Mouse (Mus musculus): ENCODE data around the gene Jtb. TPM values are rescaled to one million over a fixed set of nuclear protein-coding genes. Genes with fewer than 3 reads are reported as not detected.

Gene Jtb
- polyA plus RNA-seq, 1 experiment from 2014 or later: 124 TPM

- H3K36me3 ChIP-seq (ENCODE audit: control insufficient read depth, insufficient read depth, low read length): peaks cover 47% of the 10 kb centered on the region
- ATAC-seq (no peak), DNase-seq (ENCODE audit: low spot score) (no peak)
- H3K9ac ChIP-seq (ENCODE audit: low read length): no peak overlapping the region
- H3K4me2 ChIP-seq (ENCODE audit: low read length): no peak overlapping the region
- no peaks in the 10 kb centered on the region for H3K27me3 ChIP-seq (replicated peaks; ENCODE audit: control insufficient read depth, insufficient read depth, low read length)
- no peak overlapping the region for H3K27ac ChIP-seq (ENCODE audit: low read depth, low read length)
- no peaks in the 10 kb centered on the region for H3K9me3 ChIP-seq (replicated peaks; ENCODE audit: control insufficient read depth, low read length)
- WGBS: 96% methylated on average over 22 of the region's 22 CpGs
- no peak overlapping the region for H3K4me3 ChIP-seq (ENCODE audit: low read depth, low read length)
- H3K4me1 ChIP-seq (ENCODE audit: control insufficient read depth, insufficient read depth, low read length): no peaks in the 10 kb centered on the region
Observed at GRCm38 (mm10) chr3:90273855-90274254, 42.5 kb downstream of the Jtb start.

- ATAC-seq: no peak
- DNase-seq (ENCODE audit: low spot score): no peak
- H3K4me2 ChIP-seq (ENCODE audit: low read length): no peak overlapping the region
- no peak overlapping the region for H3K27ac ChIP-seq (ENCODE audit: low read depth, low read length)
- H3K4me3 ChIP-seq (ENCODE audit: low read depth, low read length): no peak overlapping the region
- H3K9me3 ChIP-seq (replicated peaks; ENCODE audit: control insufficient read depth, low read length): no peaks in the 10 kb centered on the region
- H3K4me1 ChIP-seq (ENCODE audit: control insufficient read depth, insufficient read depth, low read length): no peaks in the 10 kb centered on the region
- no peaks in the 10 kb centered on the region for H3K27me3 ChIP-seq (replicated peaks; ENCODE audit: control insufficient read depth, insufficient read depth, low read length)
- no peak overlapping the region for H3K9ac ChIP-seq (ENCODE audit: low read length)
- peaks cover 56% of the 10 kb centered on the region for H3K36me3 ChIP-seq (ENCODE audit: control insufficient read depth, insufficient read depth, low read length)
- WGBS: 92% methylated on average over 11 of the region's 11 CpGs
Observed at GRCm38 (mm10) chr3:90275286-90275685, 43.9 kb downstream of the Jtb start.

- DNase-seq (ENCODE audit: low spot score) (no peak), ATAC-seq (no peak)
- H3K4me2 ChIP-seq (ENCODE audit: low read length): no peak overlapping the region
- H3K9me3 ChIP-seq (replicated peaks; ENCODE audit: control insufficient read depth, low read length): no peaks in the 10 kb centered on the region
- H3K36me3 ChIP-seq (ENCODE audit: control insufficient read depth, insufficient read depth, low read length): peaks cover 56% of the 10 kb centered on the region
- 49% methylated on average over 15 of the region's 16 CpGs for WGBS
- H3K9ac ChIP-seq (ENCODE audit: low read length): no peak overlapping the region
- no peaks in the 10 kb centered on the region for H3K27me3 ChIP-seq (replicated peaks; ENCODE audit: control insufficient read depth, insufficient read depth, low read length)
- no peaks in the 10 kb centered on the region for H3K4me1 ChIP-seq (ENCODE audit: control insufficient read depth, insufficient read depth, low read length)
- H3K4me3 ChIP-seq (ENCODE audit: low read depth, low read length): no peak overlapping the region
- no peak overlapping the region for H3K27ac ChIP-seq (ENCODE audit: low read depth, low read length)
Observed at GRCm38 (mm10) chr3:90276858-90277257, 45.5 kb downstream of the Jtb start.

GRCm38 (mm10) chr3:90277793-90278192 is 46.4 kb downstream of the Jtb start:
- no peaks in the 10 kb centered on the region for H3K9me3 ChIP-seq (replicated peaks; ENCODE audit: control insufficient read depth, low read length)
- H3K27me3 ChIP-seq (replicated peaks; ENCODE audit: control insufficient read depth, insufficient read depth, low read length): no peaks in the 10 kb centered on the region
- H3K36me3 ChIP-seq (ENCODE audit: control insufficient read depth, insufficient read depth, low read length): peaks cover 49% of the 10 kb centered on the region
- no peak overlapping the region for H3K27ac ChIP-seq (ENCODE audit: low read depth, low read length)
- no peak for DNase-seq (ENCODE audit: low spot score)
- no peak for ATAC-seq
- WGBS: 91% methylated on average over 9 of the region's 9 CpGs
- no peak overlapping the region for H3K4me3 ChIP-seq (ENCODE audit: low read depth, low read length)
- no peak overlapping the region for H3K4me2 ChIP-seq (ENCODE audit: low read length)
- H3K9ac ChIP-seq (ENCODE audit: low read length): no peak overlapping the region
- no peaks in the 10 kb centered on the region for H3K4me1 ChIP-seq (ENCODE audit: control insufficient read depth, insufficient read depth, low read length)

GRCm38 (mm10) chr3:90278211-90278610 is 46.8 kb downstream of the Jtb start:
- 93% methylated on average over 10 of the region's 10 CpGs for WGBS
- Histone ChIP-seq H3K27ac (ENCODE audit: low read depth, low read length) (no peak overlapping the region), H3K9me3 (replicated peaks; ENCODE audit: control insufficient read depth, low read length) (no peaks in the 10 kb centered on the region), H3K27me3 (replicated peaks; ENCODE audit: control insufficient read depth, insufficient read depth, low read length) (no peaks in the 10 kb centered on the region), H3K9ac (ENCODE audit: low read length) (no peak overlapping the region), H3K4me1 (ENCODE audit: control insufficient read depth, insufficient read depth, low read length) (no peaks in the 10 kb centered on the region), H3K4me2 (ENCODE audit: low read length) (no peak overlapping the region), H3K36me3 (ENCODE audit: control insufficient read depth, insufficient read depth, low read length) (peaks cover 45% of the 10 kb centered on the region), H3K4me3 (ENCODE audit: low read depth, low read length) (no peak overlapping the region)
- ATAC-seq (no peak), DNase-seq (ENCODE audit: low spot score) (no peak)

DNA sequence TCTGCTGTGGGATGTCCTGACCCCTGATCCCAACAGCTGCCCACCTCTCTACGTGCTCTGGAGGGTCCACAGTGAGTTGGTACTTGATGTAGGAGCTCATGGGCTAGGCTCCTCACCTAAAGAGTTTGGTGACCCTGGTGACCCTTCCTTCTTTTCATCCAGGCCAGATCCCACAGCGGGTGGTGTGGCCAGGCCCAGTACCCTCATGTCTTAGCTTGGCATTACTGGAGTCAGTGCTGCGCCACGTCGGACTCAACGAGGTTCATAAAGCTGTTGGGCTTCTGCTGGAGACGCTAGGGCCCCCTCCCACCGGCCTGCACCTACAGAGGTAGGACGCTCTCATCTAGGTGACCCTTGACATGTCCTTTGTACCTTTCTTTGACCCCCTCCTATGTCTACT is 47.8 kb downstream of the Jtb start:
- Histone ChIP-seq H3K9ac (ENCODE audit: low read length) (no peak overlapping the region), H3K27ac (ENCODE audit: low read depth, low read length) (no peak overlapping the region), H3K4me1 (ENCODE audit: control insufficient read depth, insufficient read depth, low read length) (no peaks in the 10 kb centered on the region), H3K4me2 (ENCODE audit: low read length) (no peak overlapping the region), H3K9me3 (replicated peaks; ENCODE audit: control insufficient read depth, low read length) (no peaks in the 10 kb centered on the region), H3K4me3 (ENCODE audit: low read depth, low read length) (no peak overlapping the region), H3K27me3 (replicated peaks; ENCODE audit: control insufficient read depth, insufficient read depth, low read length) (no peaks in the 10 kb centered on the region), H3K36me3 (ENCODE audit: control insufficient read depth, insufficient read depth, low read length) (peaks cover 39% of the 10 kb centered on the region)
- DNase-seq (ENCODE audit: low spot score) (no peak), ATAC-seq (no peak)
- 95% methylated on average over 9 of the region's 9 CpGs for WGBS

- Histone ChIP-seq H3K27me3 (replicated peaks; ENCODE audit: control insufficient read depth, insufficient read depth, low read length) (no peaks in the 10 kb centered on the region), H3K36me3 (ENCODE audit: control insufficient read depth, insufficient read depth, low read length) (peaks cover 37% of the 10 kb centered on the region), H3K9ac (ENCODE audit: low read length) (no peak overlapping the region), H3K9me3 (replicated peaks; ENCODE audit: control insufficient read depth, low read length) (no peaks in the 10 kb centered on the region), H3K4me1 (ENCODE audit: control insufficient read depth, insufficient read depth, low read length) (no peaks in the 10 kb centered on the region), H3K4me3 (ENCODE audit: low read depth, low read length) (no peak overlapping the region), H3K4me2 (ENCODE audit: low read length) (no peak overlapping the region), H3K27ac (ENCODE audit: low read depth, low read length) (no peak overlapping the region)
- 95% methylated on average over 7 of the region's 7 CpGs for WGBS
- DNase-seq (ENCODE audit: low spot score) (no peak), ATAC-seq (no peak)
Observed at GRCm38 (mm10) chr3:90279743-90280142, 48.3 kb downstream of the Jtb start.

DNA sequence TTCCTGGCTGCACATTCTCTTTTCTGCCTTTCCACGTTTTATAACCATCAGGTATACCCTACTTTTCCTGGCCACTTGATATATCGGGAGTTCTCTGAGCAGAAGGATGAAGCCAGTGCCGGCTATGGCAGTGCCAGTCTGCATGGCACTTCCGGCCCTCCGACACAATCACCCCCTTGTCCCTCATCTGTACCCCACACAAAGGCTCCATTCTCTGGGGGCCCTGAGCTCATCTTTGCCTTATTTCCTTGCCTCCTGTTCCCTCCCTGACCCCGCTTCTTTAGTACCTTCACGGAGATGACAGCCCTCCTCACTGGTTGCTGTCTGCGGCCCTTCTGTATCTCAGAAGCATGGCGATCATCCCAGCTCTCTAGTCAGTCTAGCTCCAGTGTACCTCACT is 49.3 kb downstream of the Jtb start:
- Histone ChIP-seq H3K4me2 (ENCODE audit: low read length) (no peak overlapping the region), H3K9me3 (replicated peaks; ENCODE audit: control insufficient read depth, low read length) (no peaks in the 10 kb centered on the region), H3K4me1 (ENCODE audit: control insufficient read depth, insufficient read depth, low read length) (no peaks in the 10 kb centered on the region), H3K9ac (ENCODE audit: low read length) (no peak overlapping the region), H3K36me3 (ENCODE audit: control insufficient read depth, insufficient read depth, low read length) (peaks cover 37% of the 10 kb centered on the region), H3K27me3 (replicated peaks; ENCODE audit: control insufficient read depth, insufficient read depth, low read length) (no peaks in the 10 kb centered on the region), H3K4me3 (ENCODE audit: low read depth, low read length) (no peak overlapping the region), H3K27ac (ENCODE audit: low read depth, low read length) (no peak overlapping the region)
- ATAC-seq (no peak), DNase-seq (ENCODE audit: low spot score) (no peak)
- WGBS: 88% methylated on average over 9 of the region's 9 CpGs

DNA sequence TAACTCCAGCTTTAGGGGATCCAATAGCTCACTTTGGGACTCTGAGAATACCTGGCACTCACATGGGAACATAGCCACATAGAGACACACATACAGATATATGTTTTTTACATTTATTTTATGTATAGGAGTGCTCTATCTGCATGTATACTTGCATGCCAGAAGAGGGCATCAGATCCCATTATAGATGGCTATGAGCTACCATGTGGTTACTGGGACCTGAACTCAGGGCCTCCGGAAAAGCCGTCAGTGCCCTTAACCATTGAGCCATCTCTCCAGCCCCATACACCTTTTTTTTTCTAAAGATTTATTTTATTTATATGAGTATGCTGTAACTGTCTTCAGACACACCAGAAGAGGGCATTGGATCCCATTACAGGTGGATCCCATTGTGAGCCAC is 52.8 kb downstream of the Jtb start:
- 98% methylated on average over 2 of the region's 2 CpGs for WGBS
- Histone ChIP-seq H3K4me2 (ENCODE audit: low read length) (no peak overlapping the region), H3K36me3 (ENCODE audit: control insufficient read depth, insufficient read depth, low read length) (peaks cover 17% of the 10 kb centered on the region), H3K9me3 (replicated peaks; ENCODE audit: control insufficient read depth, low read length) (no peaks in the 10 kb centered on the region), H3K4me3 (ENCODE audit: low read depth, low read length) (no peak overlapping the region), H3K27me3 (replicated peaks; ENCODE audit: control insufficient read depth, insufficient read depth, low read length) (no peaks in the 10 kb centered on the region), H3K4me1 (ENCODE audit: control insufficient read depth, insufficient read depth, low read length) (no peaks in the 10 kb centered on the region), H3K9ac (ENCODE audit: low read length) (no peak overlapping the region), H3K27ac (ENCODE audit: low read depth, low read length) (no peak overlapping the region)
- ATAC-seq (no peak), DNase-seq (ENCODE audit: low spot score) (no peak)

All from forebrain, embryonic 14.5 days (tissue).